Mouse (Mus musculus) liver, embryonic 12.5 days (tissue): ENCODE data around the gene Iqcm. TPM values are rescaled to one million over a fixed set of nuclear protein-coding genes. Genes with fewer than 3 reads are reported as not detected.
"Not testable (repeated sequence)": the region's sequence is repeated elsewhere in the genome, so short reads cannot be mapped to it uniquely, and the experiment has no call there.

Experiments
- ATAC-seq: fragments of 200-750 bp; cut with Nextera tagmentation; 2 replicates; pipeline ENCODE4 v1.8.0; 2017; ENCODE audit warnings: moderate number of reproducible peaks, mild to moderate bottlenecking, moderate library complexity
- H3K27ac ChIP-seq: fragments of 300-500 bp; sonication (generic); 2 replicates; pipeline ENCODE4 v1.5.1; 2016; ENCODE audit warnings: mild to moderate bottlenecking
- H3K27me3 ChIP-seq: fragments of 300-500 bp; sonication (generic); replicated peaks from 2 replicates; pipeline ENCODE4 v1.6.1; 2016; ENCODE audit warnings: mild to moderate bottlenecking, moderate library complexity
- H3K36me3 ChIP-seq: fragments of 300-500 bp; sonication (generic); 2 replicates; pipeline ENCODE4 v1.6.1; 2016; ENCODE audit warnings: mild to moderate bottlenecking, moderate library complexity
- H3K4me1 ChIP-seq: fragments of 300-500 bp; sonication (generic); 2 replicates; pipeline ENCODE4 v1.6.1; 2016
- H3K4me2 ChIP-seq: fragments of 300-500 bp; sonication (generic); 2 replicates; pipeline ENCODE4 v1.6.1; 2016; ENCODE audit warnings: mild to moderate bottlenecking, moderate library complexity
- H3K4me3 ChIP-seq: fragments of 300-500 bp; sonication (generic); 2 replicates; pipeline ENCODE4 v1.5.1; 2016; ENCODE audit warnings: mild to moderate bottlenecking, moderate library complexity
- H3K9ac ChIP-seq: fragments of 300-500 bp; sonication (generic); 2 replicates; pipeline ENCODE4 v1.6.1; 2016; ENCODE audit warnings: mild to moderate bottlenecking, moderate library complexity
- H3K9me3 ChIP-seq: fragments of 300-500 bp; sonication (generic); replicated peaks from 2 replicates; pipeline ENCODE4 v1.6.1; 2016; ENCODE audit warnings: mild to moderate bottlenecking, moderate library complexity
- WGBS: fragments of 180-500 bp; shearing (Covaris S2); methylation state at CpG from one replicate; pipeline ENCODE4 v1.1.7; 2016; ENCODE audit not compliant: insufficient replicate concordance; 5-methylcytosine and 5-hydroxymethylcytosine counted together
- polyA plus RNA-seq: library from polyadenylated mRNA; unstranded; fragments of >200 nt; fragmentation: Nextera tagmentation; extraction: Ambion mirVana; gene quantifications from 2 replicates; pipeline ENCODE4 v1.2.1, GENCODE M21; 2016

Gene Iqcm
- not detected in 2 replicates for polyA plus RNA-seq

DNA sequence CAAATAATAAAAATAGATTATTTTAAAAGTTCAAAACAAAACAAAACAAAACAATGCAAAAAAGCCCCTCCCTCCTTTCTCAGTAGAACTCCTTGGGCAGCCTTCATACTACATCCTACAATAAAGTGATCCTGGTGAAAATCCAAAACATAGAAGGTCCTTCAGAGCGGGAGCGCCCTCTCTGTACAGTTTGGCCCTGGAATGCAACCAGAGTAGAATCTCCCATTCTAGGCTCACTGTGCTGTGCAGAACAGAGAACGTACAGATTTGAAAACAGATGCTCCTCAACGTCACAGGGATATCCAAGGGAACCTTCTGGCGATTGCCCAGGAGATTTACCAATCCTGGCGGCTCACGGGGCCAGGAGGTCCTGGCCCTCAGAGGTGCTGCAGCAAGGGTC, at the start of gene Iqcm:
TSS of gene Iqcm (plus strand) at position 301 of the 400 bp plus-strand sequence.
- peaks cover 5% of the 10 kb centered on the region; the same call in 1 of the 2 replicates for H3K9me3 ChIP-seq

DNA sequence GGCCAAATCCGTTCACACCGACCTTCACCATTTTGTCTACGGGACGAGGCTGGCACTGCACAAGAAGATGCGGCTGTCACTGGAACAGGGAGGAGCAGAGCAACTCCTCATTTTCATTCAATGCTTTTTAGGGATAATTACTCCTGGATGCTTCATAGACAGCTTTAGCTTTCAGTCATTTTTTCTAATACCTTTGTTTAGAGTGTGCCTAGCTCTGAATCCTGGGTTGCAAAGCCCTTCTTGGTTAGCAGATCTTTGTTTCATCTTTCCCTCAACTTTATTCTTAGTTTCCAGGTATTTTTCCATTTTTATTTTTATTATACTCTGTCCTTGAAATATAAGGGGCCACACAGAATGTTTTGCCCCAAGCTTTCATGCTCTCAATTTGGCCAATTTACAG, 42.0 kb upstream of the Iqcm start, which contains the start of gene Gm10358:
TSS of gene Gm10358 (minus strand) at position 101 of the 400 bp plus-strand sequence.
- Histone ChIP-seq H3K9me3 (no peaks in the 10 kb centered on the region), H3K4me1 (no peaks in the 10 kb centered on the region), H3K9ac (no peak within 1 kb of the TSS), H3K27me3 (no peaks in the 10 kb centered on the region), H3K4me2 (no peak within 1 kb of the TSS), H3K27ac (no peak within 1 kb of the TSS), H3K4me3 (no peak within 1 kb of the TSS), H3K36me3 (no peaks in the 10 kb centered on the region)
- WGBS: 83% methylated on average over 5 of the region's 5 CpGs
- no peak for ATAC-seq

More for the DNA sequence above, at the start of gene Iqcm:
- no peaks in the 10 kb centered on the region for H3K27me3 ChIP-seq
- 75% methylated on average over 7 of the region's 7 CpGs for WGBS
- H3K36me3 ChIP-seq: no peaks in the 10 kb centered on the region
- no peaks in the 10 kb centered on the region for H3K4me1 ChIP-seq
- H3K4me3 ChIP-seq: no peak within 1 kb of the TSS
- no peak for ATAC-seq
- H3K9ac ChIP-seq: no peak within 1 kb of the TSS
- no peak within 1 kb of the TSS for H3K4me2 ChIP-seq
- no peak within 1 kb of the TSS for H3K27ac ChIP-seq

DNA sequence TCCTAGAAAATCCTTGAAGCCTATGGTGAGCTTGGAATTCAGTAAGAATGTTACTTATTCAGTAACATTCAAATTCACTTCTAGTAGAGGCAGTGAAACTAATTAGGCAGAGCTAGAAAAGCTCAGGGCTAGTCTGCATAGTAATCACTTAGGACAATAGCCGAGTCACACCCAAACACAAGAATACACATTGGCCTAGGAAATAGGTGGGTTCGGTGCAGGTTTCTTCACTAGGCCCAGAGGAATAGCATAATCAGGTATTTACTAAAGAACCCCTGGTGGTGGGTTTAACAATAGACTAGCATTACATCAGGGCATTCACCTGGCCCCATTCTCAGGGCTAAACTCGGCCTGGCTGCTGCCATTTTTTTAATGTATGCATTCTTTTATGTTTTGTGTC, 32.8 kb upstream of the Iqcm start:
- H3K4me1 ChIP-seq, H3K27me3 ChIP-seq, H3K27ac ChIP-seq, H3K9ac ChIP-seq, H3K9me3 ChIP-seq, ATAC-seq, H3K36me3 ChIP-seq, H3K4me3 ChIP-seq, H3K4me2 ChIP-seq: not testable (repeated sequence)
- 60% methylated on average over 3 of the region's 3 CpGs for WGBS

DNA sequence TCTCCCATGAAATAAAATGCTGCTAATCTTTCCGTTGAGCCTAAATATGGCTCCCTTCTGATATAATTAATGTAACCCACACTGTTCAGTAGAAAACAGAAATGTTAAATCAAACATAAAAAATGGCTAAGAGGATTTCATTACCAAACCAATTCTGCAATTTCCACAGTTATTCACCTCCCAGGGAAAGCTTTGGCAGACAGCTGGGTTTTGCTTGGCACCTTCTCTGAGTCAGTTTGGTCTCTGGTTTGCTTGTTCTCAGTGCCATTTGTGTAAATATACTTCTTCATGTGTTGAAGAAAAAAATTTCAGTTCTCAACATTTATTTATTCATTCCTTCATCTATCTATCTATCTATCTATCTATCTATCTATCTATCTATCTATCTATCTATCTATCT, 28.3 kb downstream of the Iqcm start:
- Histone ChIP-seq H3K27ac (no peak overlapping the region), H3K4me2 (no peak overlapping the region), H3K27me3 (no peaks in the 10 kb centered on the region), H3K4me3 (no peak overlapping the region), H3K4me1 (no peaks in the 10 kb centered on the region), H3K9me3 (no peaks in the 10 kb centered on the region), H3K36me3 (no peaks in the 10 kb centered on the region), H3K9ac (no peak overlapping the region)
- ATAC-seq: no peak
- WGBS: 58% methylated on average over 1 of the region's 1 CpGs

DNA sequence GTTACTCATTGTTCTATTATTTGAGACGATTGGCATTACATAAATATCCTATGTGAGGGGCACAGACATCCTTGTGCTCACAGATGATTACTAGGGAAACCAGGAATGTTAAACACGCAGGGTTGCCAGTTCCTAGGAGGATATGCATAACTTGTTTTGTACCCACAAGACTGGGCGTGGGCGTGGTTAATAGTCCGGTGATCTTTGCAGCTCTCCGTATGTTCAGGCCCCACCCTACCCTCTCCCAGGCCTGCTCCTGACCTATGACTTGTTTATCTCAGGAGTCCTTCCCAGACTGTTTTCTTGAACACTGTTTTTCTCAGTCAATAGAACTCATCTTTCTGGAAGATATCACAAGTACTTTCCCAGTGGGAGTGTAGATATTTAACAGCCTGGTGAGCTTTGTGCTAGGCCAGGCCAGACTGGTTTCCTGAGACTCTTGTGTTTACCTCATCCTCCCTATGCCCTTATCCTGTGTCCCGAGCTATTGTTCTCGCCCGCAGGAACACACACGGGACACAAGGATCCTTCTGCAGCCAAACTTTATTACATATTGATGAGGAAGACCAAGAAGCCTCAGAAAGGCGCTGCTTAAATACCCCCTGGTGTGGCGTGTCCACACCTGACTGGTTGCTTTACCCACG, 40.7 kb downstream of the Iqcm start:
- no peak overlapping the region for H3K4me3 ChIP-seq
- no peaks in the 10 kb centered on the region for H3K36me3 ChIP-seq
- no peak for ATAC-seq
- WGBS: 69% methylated on average over 13 of the region's 13 CpGs
- no peak overlapping the region for H3K9ac ChIP-seq
- no peak overlapping the region for H3K27ac ChIP-seq
- H3K4me1 ChIP-seq: no peaks in the 10 kb centered on the region
- no peaks in the 10 kb centered on the region for H3K27me3 ChIP-seq
- no peaks in the 10 kb centered on the region for H3K9me3 ChIP-seq
- no peak overlapping the region for H3K4me2 ChIP-seq

DNA sequence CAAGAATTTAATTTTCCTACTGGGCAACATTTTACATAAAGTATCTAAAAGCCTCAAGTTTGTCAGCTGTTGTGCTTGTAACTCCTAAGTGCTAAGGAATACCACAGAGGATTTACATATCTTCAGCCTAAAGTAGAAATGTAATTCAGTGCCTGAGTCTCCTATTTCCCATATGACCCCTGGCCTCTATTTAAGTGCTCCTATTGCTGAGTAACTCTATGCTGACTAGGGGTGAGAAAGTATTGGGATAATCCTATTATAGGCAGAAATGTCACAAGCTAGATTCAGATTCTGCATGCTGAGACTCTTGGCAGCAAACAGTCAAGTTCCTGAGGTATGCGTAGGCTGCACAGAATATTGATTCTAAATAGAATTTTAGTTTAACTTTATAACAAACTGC, 60.8 kb downstream of the Iqcm start:
- ATAC-seq: no peak
- Histone ChIP-seq H3K27ac (no peak overlapping the region), H3K4me3 (no peak overlapping the region), H3K4me1 (no peaks in the 10 kb centered on the region), H3K9me3 (no peaks in the 10 kb centered on the region), H3K36me3 (no peaks in the 10 kb centered on the region), H3K4me2 (no peak overlapping the region), H3K9ac (no peak overlapping the region), H3K27me3 (no peaks in the 10 kb centered on the region)
- WGBS: 83% methylated on average over 1 of the region's 1 CpGs

DNA sequence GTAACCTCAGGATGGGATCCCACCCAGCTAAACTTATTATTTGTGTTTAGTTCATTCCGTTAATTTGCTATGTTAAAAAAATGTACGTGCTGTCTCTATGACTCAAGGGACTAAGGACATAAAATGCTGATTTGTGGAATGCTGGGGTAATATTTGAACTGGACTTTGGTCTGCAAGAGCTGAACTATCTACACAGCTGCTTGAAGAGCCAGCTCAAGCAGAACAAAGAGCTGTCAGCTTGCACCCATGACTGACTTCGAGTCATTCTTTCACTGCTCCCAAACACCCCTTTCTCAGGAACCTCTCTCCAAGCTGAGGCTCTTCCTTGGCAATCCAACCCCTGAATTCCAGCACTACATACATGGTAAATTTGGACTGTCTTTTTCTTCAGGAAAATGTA, 65.3 kb downstream of the Iqcm start:
- Histone ChIP-seq H3K4me3 (no peak overlapping the region), H3K9me3 (no peaks in the 10 kb centered on the region), H3K27ac (no peak overlapping the region), H3K36me3 (no peaks in the 10 kb centered on the region), H3K9ac (no peak overlapping the region), H3K4me1 (no peaks in the 10 kb centered on the region), H3K27me3 (no peaks in the 10 kb centered on the region), H3K4me2 (no peak overlapping the region)
- 56% methylated on average over 3 of the region's 3 CpGs for whole genome bisulfite sequencing
- no peak for ATAC-seq

DNA sequence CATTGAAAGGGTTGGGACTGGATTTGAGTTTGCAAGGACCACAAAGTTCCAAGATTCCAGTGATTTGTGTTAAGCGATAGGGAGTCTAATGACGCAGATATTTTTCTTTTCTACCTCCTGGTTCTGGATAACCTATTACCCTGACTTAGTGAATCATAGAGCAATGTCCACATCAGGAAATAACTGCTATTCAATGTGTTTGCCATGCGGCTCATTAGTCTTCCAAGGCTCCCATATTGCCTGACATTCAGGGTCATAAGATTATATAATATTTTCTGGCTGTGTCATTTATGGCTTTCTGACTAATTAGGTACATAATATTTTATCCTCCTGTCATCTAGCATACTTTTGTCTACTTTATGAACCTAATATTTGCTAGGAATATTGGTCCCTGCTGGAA, 100.8 kb downstream of the Iqcm start:
- H3K4me3 ChIP-seq: no peak overlapping the region
- H3K27me3 ChIP-seq: no peaks in the 10 kb centered on the region
- H3K9ac ChIP-seq: no peak overlapping the region
- H3K4me1 ChIP-seq: no peaks in the 10 kb centered on the region
- H3K27ac ChIP-seq: no peak overlapping the region
- 78% methylated on average over 3 of the region's 3 CpGs for WGBS
- no peak overlapping the region for H3K4me2 ChIP-seq
- H3K9me3 ChIP-seq: no peaks in the 10 kb centered on the region
- ATAC-seq: no peak
- H3K36me3 ChIP-seq: no peaks in the 10 kb centered on the region

DNA sequence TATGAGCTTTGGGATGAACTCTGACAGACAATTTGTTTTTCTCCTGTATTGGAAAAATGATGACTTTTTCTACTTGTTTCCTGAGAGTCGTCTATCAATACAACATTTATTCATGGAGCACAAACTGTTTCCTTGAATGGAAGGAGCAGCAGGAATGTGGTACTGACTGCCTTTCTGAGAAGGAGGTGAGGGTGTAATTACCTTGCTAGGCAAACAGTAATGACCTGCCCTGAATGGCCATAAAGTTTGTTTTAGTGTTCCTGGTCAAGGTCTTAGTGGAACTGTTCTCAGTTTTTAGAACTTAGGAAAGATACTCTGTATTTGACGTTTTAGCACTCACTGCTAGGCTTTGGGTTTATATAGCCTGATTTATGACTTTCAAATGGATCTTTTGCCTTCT, 147.8 kb downstream of the Iqcm start:
- Histone ChIP-seq H3K4me2 (no peak overlapping the region), H3K27me3 (no peaks in the 10 kb centered on the region), H3K4me1 (no peaks in the 10 kb centered on the region), H3K4me3 (no peak overlapping the region), H3K36me3 (no peaks in the 10 kb centered on the region), H3K27ac (no peak overlapping the region), H3K9ac (no peak overlapping the region), H3K9me3 (no peaks in the 10 kb centered on the region)
- 52% methylated on average over 2 of the region's 2 CpGs for WGBS
- no peak for ATAC-seq

DNA sequence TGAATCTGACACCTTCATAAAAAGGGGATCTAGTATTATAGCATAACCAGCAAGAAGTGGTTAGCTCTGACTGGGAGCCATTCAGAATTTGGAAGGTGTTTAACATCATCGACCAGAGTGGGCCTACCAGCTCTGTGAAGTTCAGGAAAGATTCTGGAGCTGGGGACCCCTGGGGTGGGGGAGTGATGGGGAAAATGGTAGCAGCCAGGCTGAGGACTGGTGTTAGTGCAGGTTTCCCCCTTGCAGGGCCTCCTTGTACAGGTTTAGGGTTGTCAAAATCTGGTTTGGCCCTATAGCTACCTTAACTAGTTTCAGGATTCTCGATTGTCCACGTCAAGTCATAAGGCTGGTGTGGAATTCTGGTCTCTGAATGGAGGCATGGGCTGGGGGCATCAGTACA, 194.5 kb downstream of the Iqcm start:
- no peak for ATAC-seq
- H3K27me3 ChIP-seq: no peaks in the 10 kb centered on the region
- H3K4me3 ChIP-seq: no peak overlapping the region
- H3K36me3 ChIP-seq: no peaks in the 10 kb centered on the region
- H3K9me3 ChIP-seq: no peaks in the 10 kb centered on the region
- no peaks in the 10 kb centered on the region for H3K4me1 ChIP-seq
- H3K27ac ChIP-seq: no peak overlapping the region
- WGBS: 62% methylated on average over 3 of the region's 3 CpGs
- no peak overlapping the region for H3K9ac ChIP-seq
- H3K4me2 ChIP-seq: no peak overlapping the region

DNA sequence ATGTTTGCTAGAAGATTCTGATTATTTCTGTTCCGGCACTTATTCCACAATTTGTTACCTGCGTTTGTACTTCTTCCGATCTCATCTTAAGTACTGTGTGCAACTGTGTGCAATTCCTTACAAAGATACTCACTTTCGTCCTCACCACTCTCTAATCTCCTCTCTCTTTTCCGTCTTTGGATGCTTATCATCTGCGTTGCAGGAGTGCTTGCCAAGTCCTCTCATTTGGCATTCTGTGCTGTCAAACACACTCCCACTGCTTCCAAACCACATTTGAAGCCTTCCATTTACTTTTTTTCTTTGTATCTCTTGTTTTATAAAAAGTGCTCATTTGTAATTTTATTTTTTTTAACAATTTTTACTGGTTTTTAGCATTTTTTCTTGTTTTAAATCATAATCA, 210.8 kb downstream of the Iqcm start:
- 72% methylated on average over 6 of the region's 6 CpGs for WGBS
- Histone ChIP-seq H3K27me3 (no peaks in the 10 kb centered on the region), H3K36me3 (no peaks in the 10 kb centered on the region), H3K9ac (no peak overlapping the region), H3K4me2 (no peak overlapping the region), H3K9me3 (no peaks in the 10 kb centered on the region), H3K4me3 (no peak overlapping the region), H3K27ac (no peak overlapping the region), H3K4me1 (no peaks in the 10 kb centered on the region)
- ATAC-seq: no peak

DNA sequence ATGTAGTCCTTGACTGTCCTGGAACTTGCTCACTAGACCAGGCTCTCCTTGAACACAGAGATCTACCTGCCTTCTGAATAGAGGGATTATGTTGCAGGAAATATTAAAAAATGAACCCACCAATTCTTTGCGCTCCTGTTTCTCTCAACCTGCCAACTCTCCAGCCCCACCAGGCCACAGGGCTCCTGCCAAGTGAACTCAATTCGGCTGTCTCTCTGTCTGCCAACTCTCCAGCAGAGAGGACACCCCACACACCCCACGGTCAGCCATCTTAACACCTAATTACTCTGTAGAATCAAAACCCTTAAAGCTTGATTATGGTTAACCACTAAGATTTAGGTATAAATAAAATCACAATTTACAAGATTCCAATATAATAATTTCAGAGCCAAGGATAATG, 298.1 kb downstream of the Iqcm start:
- no peaks in the 10 kb centered on the region for H3K36me3 ChIP-seq
- no peaks in the 10 kb centered on the region for H3K4me1 ChIP-seq
- H3K4me2 ChIP-seq: no peak overlapping the region
- no peaks in the 10 kb centered on the region for H3K9me3 ChIP-seq
- H3K27ac ChIP-seq: no peak overlapping the region
- no peak overlapping the region for H3K4me3 ChIP-seq
- no peaks in the 10 kb centered on the region for H3K27me3 ChIP-seq
- ATAC-seq: no peak
- WGBS: 69% methylated on average over 3 of the region's 3 CpGs
- H3K9ac ChIP-seq: no peak overlapping the region

DNA sequence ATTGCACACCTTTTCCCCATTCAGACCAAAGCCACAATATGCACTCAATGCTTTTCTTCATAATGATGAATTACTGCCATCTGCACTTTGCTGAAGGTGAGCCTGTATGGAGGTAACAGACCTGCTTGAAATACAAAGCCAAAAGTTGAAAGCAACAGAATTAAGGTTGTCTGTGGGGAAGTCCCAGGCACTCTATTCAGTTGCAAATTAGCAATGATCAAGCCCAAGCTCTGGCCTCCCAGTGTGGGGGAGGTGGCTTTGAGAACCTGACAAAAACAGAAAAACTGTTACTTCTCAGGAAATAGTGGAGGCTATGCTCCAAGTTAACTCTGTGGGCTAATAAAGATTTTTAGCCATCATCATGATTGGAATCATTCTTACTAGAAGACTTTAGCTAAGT, 307.1 kb downstream of the Iqcm start:
- H3K4me3 ChIP-seq: no peak overlapping the region
- no peaks in the 10 kb centered on the region for H3K27me3 ChIP-seq
- H3K27ac ChIP-seq: no peak overlapping the region
- no peaks in the 10 kb centered on the region for H3K36me3 ChIP-seq
- ATAC-seq: no peak
- peaks cover 8% of the 10 kb centered on the region; the same call in 1 of the 2 replicates for H3K9me3 ChIP-seq
- H3K9ac ChIP-seq: no peak overlapping the region
- H3K4me2 ChIP-seq: no peak overlapping the region
- no peaks in the 10 kb centered on the region for H3K4me1 ChIP-seq
